Mouse (Mus musculus) G1E (cell line): ENCODE measurements around the gene Rev1. TPM values are rescaled to one million over a fixed set of nuclear protein-coding genes. Genes with fewer than 3 reads are reported as not detected.

ENCODE experiments used
- ATAC-seq: 2 replicates; pipeline ENCODE4 v1.8.0; 2016; ENCODE audit warnings: mild to moderate bottlenecking; ENCODE audit not compliant: insufficient number of reproducible peaks, poor library complexity, low FRiP score, severe bottlenecking; ENCODE audit errors: extremely low read depth
- DNase-seq: peaks from one replicate; pipeline ENCODE4 v3.0.0; 2012; ENCODE audit warnings: low spot score
- H3K27me3 ChIP-seq: 2 replicates; pipeline ENCODE4 v1.6.1; 2012; ENCODE audit warnings: mild to moderate bottlenecking, low read length, inconsistent platforms; ENCODE audit not compliant: insufficient read depth
- H3K36me3 ChIP-seq: replicated peaks from 2 replicates; pipeline ENCODE3; 2012; ENCODE audit warnings: mild to moderate bottlenecking, inconsistent platforms
- H3K4me1 ChIP-seq: 2 replicates; pipeline ENCODE4 v1.6.1; 2012; ENCODE audit warnings: low read depth, low read length, inconsistent platforms, mixed read lengths; ENCODE audit not compliant: insufficient read depth
- H3K4me3 ChIP-seq: 2 replicates; pipeline ENCODE4 v1.5.1; 2012; ENCODE audit warnings: low read depth, mild to moderate bottlenecking, inconsistent platforms, low read length, moderate library complexity, mixed read lengths
- H3K9me3 ChIP-seq: replicated peaks from 2 replicates; pipeline ENCODE4 v1.6.1; 2012; ENCODE audit warnings: inconsistent platforms
- CTCF ChIP-seq: IDR thresholded peaks from 2 replicates; pipeline ENCODE4 v1.5.1; 2012; ENCODE audit warnings: low read depth, low read length, inconsistent platforms, mixed read lengths
- GATA1 ChIP-seq: IDR thresholded peaks from 2 replicates; pipeline ENCODE4 v1.6.1; 2012; ENCODE audit warnings: borderline replicate concordance, low read length, inconsistent platforms, mixed read lengths
- GATA2 ChIP-seq: IDR thresholded peaks from 2 replicates; pipeline ENCODE4 v1.6.1; 2012; ENCODE audit warnings: low read depth, low read length, inconsistent platforms, borderline replicate concordance
- POLR2AphosphoS5 ChIP-seq: IDR thresholded peaks from 2 replicates; pipeline ENCODE4 v1.6.1; 2012; ENCODE audit warnings: low read depth, low read length, inconsistent platforms; ENCODE audit not compliant: insufficient replicate concordance
- TAL1 ChIP-seq: conservative IDR thresholded peaks from 2 replicates; pipeline ENCODE4 v1.6.1; 2012; ENCODE audit warnings: low read depth, low read length, inconsistent platforms, mixed read lengths
- polyA plus RNA-seq: library from polyadenylated mRNA; stranded (reverse); fragments of >175 nt; gene quantifications from 2 replicates; pipeline ENCODE4 v1.2.3, GENCODE M21; 2012
- total RNA-seq, 2 experiments: library from RNA; stranded (forward) in 1 of 2; stranded (reverse) in 1 of 2; fragments of 200-1000 nt in 1 of 2; fragments of >200 nt in 1 of 2; fragmentation: Nextera tagmentation in 1 of 2; gene quantifications; 2 replicates each; pipeline ENCODE4 v1.2.3; 2014 to 2017

The Rev1 gene
- total and polyA plus RNA-seq, 3 experiments: 23.4 to 123 (median 101) TPM

GRCm38 (mm10) chr1:38012509-38012908, 117.1 kb downstream of the Rev1 start:
- DNase-seq: no peak
- Histone ChIP-seq H3K36me3 (peaks cover 38% of the 10 kb centered on the region), H3K4me1 (peaks cover 74% of the 10 kb centered on the region), H3K9me3 (no peaks in the 10 kb centered on the region), H3K4me3 (peak overlapping the region; percentile 57; the same call in 1 of the 2 replicates), H3K27me3 (no peaks in the 10 kb centered on the region)
- TF ChIP-seq TAL1 (no peak), CTCF (no peak), GATA2 (no peak), POLR2AphosphoS5 (no peak), GATA1 (no peak)
- no peak for ATAC-seq

GRCm38 (mm10) chr1:38012104-38012503, 117.5 kb downstream of the Rev1 start:
- no peaks in the 10 kb centered on the region for H3K27me3 ChIP-seq
- H3K4me3 ChIP-seq: peak overlapping the region; percentile 57; the same call in 1 of the 2 replicates
- H3K4me1 ChIP-seq: peaks cover 78% of the 10 kb centered on the region
- TF ChIP-seq TAL1 (no peak), GATA1 (no peak), POLR2AphosphoS5 (no peak), GATA2 (no peak), CTCF (no peak)
- H3K9me3 ChIP-seq: no peaks in the 10 kb centered on the region
- peak; percentile 36 for ATAC-seq
- H3K36me3 ChIP-seq: peaks cover 40% of the 10 kb centered on the region
- DNase-seq: peak; percentile 30

DNA sequence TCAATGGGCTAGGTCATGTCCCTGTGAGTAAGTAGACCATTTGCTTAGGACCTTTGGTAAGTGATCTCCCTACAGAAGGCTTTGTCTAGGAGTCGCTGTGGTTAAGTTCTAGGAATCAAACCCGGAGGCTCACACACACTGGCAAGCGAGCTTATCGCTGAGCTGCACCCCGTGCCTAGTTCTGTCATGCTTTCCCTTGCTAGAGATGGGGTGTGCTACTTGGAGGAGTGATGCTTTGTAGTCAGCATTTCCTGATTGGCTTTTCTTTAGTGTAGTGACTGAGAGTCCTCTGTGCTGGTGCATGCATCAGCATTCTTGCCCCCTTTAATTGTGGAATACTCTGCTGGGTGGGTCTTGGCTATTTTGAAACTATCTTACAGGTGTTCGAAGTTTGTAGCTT, 118.0 kb downstream of the Rev1 start:
- ATAC-seq: peak; percentile 92
- Histone ChIP-seq H3K36me3 (peaks cover 44% of the 10 kb centered on the region), H3K4me1 (peaks cover 83% of the 10 kb centered on the region), H3K4me3 (no peak overlapping the region; the same call in 1 of the 2 replicates), H3K27me3 (no peaks in the 10 kb centered on the region), H3K9me3 (no peaks in the 10 kb centered on the region)
- DNase-seq: peak; percentile 82
- TF ChIP-seq TAL1 (peak; percentile 90), GATA1 (no peak)

GRCm38 (mm10) chr1:38006741-38007140, 122.9 kb downstream of the Rev1 start:
- no peak for ATAC-seq
- DNase-seq: no peak
- Histone ChIP-seq H3K36me3 (peaks cover 46% of the 10 kb centered on the region), H3K4me1 (peaks cover 90% of the 10 kb centered on the region), H3K9me3 (no peaks in the 10 kb centered on the region), H3K27me3 (no peaks in the 10 kb centered on the region), H3K4me3 (no peak overlapping the region)
- TF ChIP-seq GATA2 (no peak), POLR2AphosphoS5 (no peak), TAL1 (no peak), CTCF (no peak), GATA1 (no peak)

GRCm38 (mm10) chr1:38003046-38003445, 126.6 kb downstream of the Rev1 start:
- H3K4me1 ChIP-seq: peaks cover 78% of the 10 kb centered on the region
- no peak for ATAC-seq
- H3K36me3 ChIP-seq: peaks cover 34% of the 10 kb centered on the region
- no peaks in the 10 kb centered on the region for H3K27me3 ChIP-seq
- H3K9me3 ChIP-seq: no peaks in the 10 kb centered on the region
- no peak for TF ChIP-seq POLR2AphosphoS5
- no peak for TF ChIP-seq CTCF
- no peak for TF ChIP-seq GATA1
- no peak for TF ChIP-seq TAL1
- no peak for TF ChIP-seq GATA2
- no peak overlapping the region for H3K4me3 ChIP-seq
- no peak for DNase-seq

Other genes starting within 250 kb of the Rev1 start
- 51.3 and 68.6 TPM in 2 replicates for gene Mitd1, start 239.4 kb downstream of the Rev1 start, total RNA-seq (2014; fragmentation: Nextera tagmentation)
- 112 and 115 TPM in 2 replicates for gene Mitd1, start 239.4 kb downstream of the Rev1 start, total RNA-seq (2017)
- gene Mitd1, start 239.4 kb downstream of the Rev1 start, polyA plus RNA-seq: 5.5 and 8.6 TPM in 2 replicates
- 249 and 299 TPM in 2 replicates for gene Mrpl30, start 239.3 kb downstream of the Rev1 start, total RNA-seq (2014; fragmentation: Nextera tagmentation)
- gene Mrpl30, start 239.3 kb downstream of the Rev1 start, total RNA-seq (2017): 412 and 469 TPM in 2 replicates
- gene Mrpl30, start 239.3 kb downstream of the Rev1 start, polyA plus RNA-seq: 43.2 and 76.5 TPM in 2 replicates
- gene Lyg2, start 213.3 kb downstream of the Rev1 start, total RNA-seq (2014; fragmentation: Nextera tagmentation): not detected in 2 replicates
- gene Lyg2, start 213.3 kb downstream of the Rev1 start, total RNA-seq (2017): 0.05 and 0.06 TPM in 2 replicates
- not detected in 2 replicates for gene Lyg2, start 213.3 kb downstream of the Rev1 start, polyA plus RNA-seq
- gene Lyg1, start 172.0 kb downstream of the Rev1 start, total RNA-seq (2014; fragmentation: Nextera tagmentation): not detected in 2 replicates
- not detected in 2 replicates for gene Lyg1, start 172.0 kb downstream of the Rev1 start, total RNA-seq (2017)
- not detected in 2 replicates for gene Lyg1, start 172.0 kb downstream of the Rev1 start, polyA plus RNA-seq
- gene Txndc9, start 131.9 kb downstream of the Rev1 start, total RNA-seq (2014; fragmentation: Nextera tagmentation): 107 and 115 TPM in 2 replicates
- 111 and 120 TPM in 2 replicates for gene Txndc9, start 131.9 kb downstream of the Rev1 start, total RNA-seq (2017)
- gene Txndc9, start 131.9 kb downstream of the Rev1 start, polyA plus RNA-seq: 5.1 and 6.9 TPM in 2 replicates
- gene Eif5b, start 131.8 kb downstream of the Rev1 start, total RNA-seq (2014; fragmentation: Nextera tagmentation): 143 and 157 TPM in 2 replicates
- 74.2 and 80.8 TPM in 2 replicates for gene Eif5b, start 131.8 kb downstream of the Rev1 start, total RNA-seq (2017)
- 85.6 and 91.6 TPM in 2 replicates for gene Eif5b, start 131.8 kb downstream of the Rev1 start, polyA plus RNA-seq